Mouse (Mus musculus) hindbrain, embryonic 13.5 days (tissue): ENCODE measurements around the gene Ccdc115. TPM values are rescaled to one million over a fixed set of nuclear protein-coding genes. Genes with fewer than 3 reads are reported as not detected.

ENCODE experiments used
- ATAC-seq: fragments of 200-750 bp; cut with Nextera tagmentation; 2 replicates; pipeline ENCODE4 v1.8.0; 2017; ENCODE audit warnings: moderate TSS enrichment; ENCODE audit not compliant: low FRiP score
- H3K27ac ChIP-seq: fragments of 300-500 bp; sonication (generic); 2 replicates; pipeline ENCODE4 v1.5.1; 2015; ENCODE audit warnings: inconsistent platforms, mild to moderate bottlenecking, moderate library complexity
- H3K27me3 ChIP-seq: fragments of 300-500 bp; sonication (generic); 2 replicates; pipeline ENCODE4 v1.6.1; 2015; ENCODE audit warnings: mild to moderate bottlenecking, inconsistent platforms
- H3K36me3 ChIP-seq: fragments of 300-500 bp; sonication (generic); 2 replicates; pipeline ENCODE4 v1.6.1; 2015; ENCODE audit warnings: mild to moderate bottlenecking, inconsistent platforms
- H3K4me1 ChIP-seq: fragments of 300-500 bp; sonication (generic); replicated peaks from 2 replicates; pipeline ENCODE4 v1.6.1; 2015; ENCODE audit warnings: inconsistent platforms
- H3K4me2 ChIP-seq: fragments of 300-500 bp; sonication (generic); 2 replicates; pipeline ENCODE4 v1.6.1; 2015; ENCODE audit warnings: inconsistent platforms, mild to moderate bottlenecking, moderate library complexity
- H3K4me3 ChIP-seq: fragments of 300-500 bp; sonication (generic); 2 replicates; pipeline ENCODE4 v1.5.1; 2015; ENCODE audit warnings: mild to moderate bottlenecking, inconsistent platforms
- H3K9ac ChIP-seq: fragments of 300-500 bp; sonication (generic); 2 replicates; pipeline ENCODE4 v1.6.1; 2015; ENCODE audit warnings: mild to moderate bottlenecking, inconsistent platforms
- H3K9me3 ChIP-seq: fragments of 300-500 bp; sonication (generic); 2 replicates; pipeline ENCODE4 v1.6.1; 2016; ENCODE audit warnings: inconsistent platforms
- WGBS: fragments of 180-500 bp; shearing (Covaris S2); methylation state at CpG from one replicate; pipeline ENCODE4 v1.1.7; 2015; 5-methylcytosine and 5-hydroxymethylcytosine counted together
- microRNA-seq: library from miRNA; unstranded; fragments of <30 nt; microRNA quantifications from one replicate; pipeline ENCODE4, GENCODE M21; 2016
- polyA plus RNA-seq: library from polyadenylated mRNA; unstranded; fragments of >200 nt; fragmentation: Nextera tagmentation; extraction: Ambion mirVana; gene quantifications from 2 replicates; pipeline ENCODE4 v1.2.1, GENCODE M21; 2015

Gene Ccdc115
- polyA plus RNA-seq, 1 experiment from 2014 or later: 68.9 TPM

- H3K27me3 ChIP-seq: no peaks in the 10 kb centered on the region
- H3K36me3 ChIP-seq: no peaks in the 10 kb centered on the region
- 85% methylated on average over 6 of the region's 6 CpGs for WGBS
- H3K9me3 ChIP-seq: no peaks in the 10 kb centered on the region
- ATAC-seq: no peak
- H3K4me1 ChIP-seq: no peaks in the 10 kb centered on the region
- H3K9ac ChIP-seq: no peak overlapping the region
- H3K4me2 ChIP-seq: no peak overlapping the region
- H3K27ac ChIP-seq: no peak overlapping the region
- no peak overlapping the region for H3K4me3 ChIP-seq
Observed at GRCm38 (mm10) chr1:34389234-34389891, 50.1 kb downstream of the Ccdc115 start.

GRCm38 (mm10) chr1:34388849-34389233 is 50.6 kb downstream of the Ccdc115 start:
- Histone ChIP-seq H3K4me2 (no peak overlapping the region), H3K27ac (no peak overlapping the region), H3K9me3 (no peaks in the 10 kb centered on the region), H3K4me1 (no peaks in the 10 kb centered on the region), H3K9ac (no peak overlapping the region), H3K4me3 (no peak overlapping the region), H3K27me3 (no peaks in the 10 kb centered on the region), H3K36me3 (no peaks in the 10 kb centered on the region)
- ATAC-seq: no peak
- 94% methylated on average over 11 of the region's 11 CpGs for WGBS

DNA sequence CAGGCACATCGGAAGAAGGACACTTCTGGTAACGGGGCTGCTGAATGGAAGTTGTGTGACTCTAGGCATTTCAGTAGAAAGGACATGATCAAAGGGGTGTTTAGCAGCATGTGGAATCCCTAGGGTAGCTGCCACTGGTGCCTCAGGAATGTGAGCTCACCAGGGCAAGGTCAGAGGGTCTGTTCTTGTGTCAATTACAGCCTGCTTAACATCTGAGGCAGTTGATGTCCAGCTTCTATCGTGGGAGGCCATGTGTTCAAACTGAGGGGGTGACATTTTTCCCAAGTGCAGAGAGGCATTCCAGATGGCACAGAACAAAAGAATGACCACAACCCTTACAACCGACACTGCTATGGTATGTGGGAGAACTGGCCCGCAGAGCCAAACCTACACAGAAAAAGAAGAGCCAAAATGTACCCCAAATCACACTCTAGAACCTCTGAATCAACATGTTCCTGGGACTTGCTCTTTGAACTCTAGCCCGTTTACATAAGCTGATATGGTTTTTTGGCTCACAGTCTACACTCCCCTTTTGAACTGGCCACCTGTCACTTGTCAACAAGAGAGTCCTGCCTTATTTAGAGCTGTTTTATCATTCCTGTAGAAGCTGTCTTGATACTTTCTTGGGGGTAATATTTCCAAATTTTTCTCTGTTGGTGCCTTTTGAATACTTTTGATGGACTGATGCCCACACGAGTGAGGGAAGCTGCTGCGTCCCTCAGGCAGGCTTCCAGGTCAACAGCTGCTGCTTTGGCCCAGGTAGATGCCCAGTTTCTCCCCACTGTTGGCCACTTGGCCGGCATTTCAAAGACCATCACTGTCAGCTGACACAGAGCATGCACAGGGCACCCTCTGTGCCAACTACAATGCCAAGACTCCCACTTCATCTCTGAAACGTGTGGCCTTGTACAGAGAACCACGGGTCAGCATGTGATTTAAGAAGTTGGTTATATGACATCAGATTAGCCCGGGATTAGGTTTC is 51.8 kb downstream of the Ccdc115 start:
- H3K4me3 ChIP-seq: no peak overlapping the region
- no peaks in the 10 kb centered on the region for H3K9me3 ChIP-seq
- WGBS: 62% methylated on average over 12 of the region's 12 CpGs
- H3K4me2 ChIP-seq: no peak overlapping the region
- H3K9ac ChIP-seq: no peak overlapping the region
- H3K27me3 ChIP-seq: no peaks in the 10 kb centered on the region
- ATAC-seq: no peak
- H3K4me1 ChIP-seq: no peaks in the 10 kb centered on the region
- H3K27ac ChIP-seq: no peak overlapping the region
- no peaks in the 10 kb centered on the region for H3K36me3 ChIP-seq

Small RNAs within 50 kb of the gene (microRNA-seq; reads per million reads assigned to microRNA genes)
- gene Mir5103: 2.1 reads per million

Other genes starting within 250 kb of the Ccdc115 start
- 59.8 and 61.5 TPM in 2 replicates for gene Imp4, start 179 bp upstream of the Ccdc115 start, polyA plus RNA-seq
- gene Ptpn18, start 20.1 kb upstream of the Ccdc115 start, polyA plus RNA-seq: 7.4 and 8.2 TPM in 2 replicates
- gene Prss39, start 58.7 kb upstream of the Ccdc115 start, polyA plus RNA-seq: not detected in 2 replicates
- not detected in 2 replicates for gene Cfc1, start 96.0 kb upstream of the Ccdc115 start, polyA plus RNA-seq
- gene Prss40, start 121.3 kb upstream of the Ccdc115 start, polyA plus RNA-seq: 0.17 TPM in 1 of 2 replicates, not detected in the other
- 22.3 and 25.4 TPM in 2 replicates for gene Amer3, start 140.0 kb upstream of the Ccdc115 start, polyA plus RNA-seq